Comparison of ENCODE assay signal across 8 mouse cellular contexts in the genomic region with DNA sequence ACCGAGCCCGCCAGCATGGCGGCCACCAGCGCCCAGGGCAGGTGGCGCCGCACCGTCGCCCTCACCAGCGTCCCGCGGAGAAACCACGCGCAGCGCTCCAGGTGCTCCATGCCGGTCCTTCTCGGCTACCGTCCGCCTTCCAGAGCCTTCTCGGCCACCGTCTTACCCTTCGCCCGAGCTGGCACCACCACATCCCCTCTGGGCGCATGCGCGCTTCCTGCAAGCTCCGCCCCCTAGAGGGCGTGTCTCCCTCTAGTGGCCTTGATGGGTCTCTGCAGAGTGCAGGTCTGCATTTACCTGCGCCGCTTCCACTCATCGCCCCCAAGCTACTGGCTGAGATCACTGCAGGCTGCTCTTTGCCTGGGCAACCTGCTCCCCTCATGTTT. TPM values are rescaled to one million over a fixed set of nuclear protein-coding genes. Genes with fewer than 3 reads are reported as not detected.
A peak's percentile ranks its signal among the peaks of the same experiment; 100 is the strongest.
DNase-seq lines count a peak whose midpoint lies in the region; ATAC-seq and TF ChIP-seq lines count a peak whose summit lies in the region.

A gene (minus strand): TSS at position 164 of the 386 bp plus-strand sequence.

- DNase-seq in 3T3-L1 (ENCODE audit: low read depth, low spot score): peak; percentile 97
- DNase-seq in adrenal gland, postnatal 4 days (ENCODE audit: low spot score in 2 of 2): peak; percentile 91 to 97
- DNase-seq in embryonic facial prominence, embryonic 14.5 days (ENCODE audit: low spot score): peak; percentile 96
- peak; percentile 93 for DNase-seq in heart, adult 8-10 months (ENCODE audit: low spot score)
- DNase-seq in kidney, adult 9 months: peak; percentile 97
- peak; percentile 93 for DNase-seq in limb, embryonic 14.5 days (ENCODE audit: low spot score)
- DNase-seq in midbrain, postnatal 0 days (ENCODE audit: low spot score): peak; percentile 97
- DNase-seq in spleen, postnatal 14 days (ENCODE audit: low spot score in 2 of 2): peak; percentile 90 to 93

- peaks cover 9% of the 10 kb centered on the region for H3K4me1 ChIP-seq in embryonic facial prominence, embryonic 14.5 days (ENCODE audit: control insufficient read depth, insufficient read depth, low read length)
- peaks cover 9% of the 10 kb centered on the region for H3K4me1 ChIP-seq in limb, embryonic 14.5 days (ENCODE audit: control insufficient read depth, insufficient read depth, low read length)
- H3K4me1 ChIP-seq in midbrain, postnatal 0 days (ENCODE audit: insufficient read depth, low read length): 0 out of 2 replicates have a peak, but pooled peaks cover 8% of the 10 kb centered on the region

- 0 out of 2 replicates have a peak, but pooled peaks have one; percentile 54 for TF ChIP-seq POLR2A in limb, embryonic 14.5 days (IDR thresholded peaks at IDR 0.05; ENCODE audit: borderline replicate concordance, extremely low read depth, insufficient read depth, insufficient read length)

- 0 out of 2 replicates have a peak, but pooled peaks cover 23% of the 10 kb centered on the region for H3K36me3 ChIP-seq in embryonic facial prominence, embryonic 14.5 days (ENCODE audit: control insufficient read depth, insufficient read depth, low read length)
- peaks cover 20% of the 10 kb centered on the region for H3K36me3 ChIP-seq in limb, embryonic 14.5 days (ENCODE audit: control insufficient read depth, insufficient read depth, low read length)
- peaks cover 22% of the 10 kb centered on the region for H3K36me3 ChIP-seq in midbrain, postnatal 0 days (ENCODE audit: insufficient read depth, low read length)

- H3K4me2 ChIP-seq in embryonic facial prominence, embryonic 14.5 days (ENCODE audit: low read depth, low read length): peak within 1 kb of the TSS; percentile 64
- H3K4me2 ChIP-seq in limb, embryonic 14.5 days (replicated peaks; ENCODE audit: low read depth, low read length, severe bottlenecking): peak within 1 kb of the TSS; percentile 91
- H3K4me2 ChIP-seq in midbrain, postnatal 0 days (ENCODE audit: low read depth, low read length, poor library complexity, severe bottlenecking): peak within 1 kb of the TSS; percentile 86

- peak; percentile 97 for ATAC-seq in embryonic facial prominence, embryonic 14.5 days (ENCODE audit: low read depth)
- peak; percentile 93 for ATAC-seq in limb, embryonic 14.5 days (ENCODE audit: low FRiP score, low read depth)
- peak; percentile 94 for ATAC-seq in midbrain, postnatal 0 days (ENCODE audit: low FRiP score)

- H3K27ac ChIP-seq in embryonic facial prominence, embryonic 14.5 days (replicated peaks; ENCODE audit: low read depth, low read length): 0 out of 2 replicates have a peak within 1 kb of the TSS, but pooled peaks have one; percentile 7
- no peak within 1 kb of the TSS; the same call in 1 of the 2 replicates for H3K27ac ChIP-seq in limb, embryonic 14.5 days (replicated peaks; ENCODE audit: low read depth, low read length)
- peak within 1 kb of the TSS; percentile 75 for H3K27ac ChIP-seq in midbrain, postnatal 0 days (ENCODE audit: low read depth, low read length)

- H3K27me3 ChIP-seq in embryonic facial prominence, embryonic 14.5 days (replicated peaks; ENCODE audit: control insufficient read depth, insufficient read depth, low read length): no peaks in the 10 kb centered on the region
- no peaks in the 10 kb centered on the region for H3K27me3 ChIP-seq in limb, embryonic 14.5 days (ENCODE audit: control insufficient read depth, insufficient read depth, low read length)
- H3K27me3 ChIP-seq in midbrain, postnatal 0 days (ENCODE audit: insufficient read depth, low read length): no peaks in the 10 kb centered on the region; the same call in 1 of the 2 replicates

- H3K9me3 ChIP-seq in embryonic facial prominence, embryonic 14.5 days (ENCODE audit: control insufficient read depth, low read length): no peaks in the 10 kb centered on the region
- H3K9me3 ChIP-seq in limb, embryonic 14.5 days (ENCODE audit: control insufficient read depth, low read length): no peaks in the 10 kb centered on the region
- no peaks in the 10 kb centered on the region for H3K9me3 ChIP-seq in midbrain, postnatal 0 days (ENCODE audit: low read length)

- H3K4me3 ChIP-seq in embryonic facial prominence, embryonic 14.5 days (ENCODE audit: low read depth, low read length): peak within 1 kb of the TSS; percentile 65
- peak within 1 kb of the TSS; percentile 86 for H3K4me3 ChIP-seq in limb, embryonic 14.5 days (replicated peaks; ENCODE audit: low read length)
- H3K4me3 ChIP-seq in midbrain, postnatal 0 days (ENCODE audit: low read depth, low read length): peak within 1 kb of the TSS; percentile 93

- WGBS in embryonic facial prominence, embryonic 14.5 days: 0% methylated on average over 25 of the region's 30 CpGs
- WGBS in limb, embryonic 14.5 days: under 1% methylated on average over 10 of the region's 30 CpGs
- under 1% methylated on average over 30 of the region's 30 CpGs for whole genome bisulfite sequencing in midbrain, postnatal 0 days

- H3K9ac ChIP-seq in embryonic facial prominence, embryonic 14.5 days (ENCODE audit: low read depth, low read length): peak within 1 kb of the TSS; percentile 77
- peak within 1 kb of the TSS; percentile 74 for H3K9ac ChIP-seq in limb, embryonic 14.5 days (ENCODE audit: low read depth, low read length, severe bottlenecking)
- peak within 1 kb of the TSS; percentile 73 for H3K9ac ChIP-seq in midbrain, postnatal 0 days (replicated peaks; ENCODE audit: low read length, poor library complexity, severe bottlenecking)

- peak; percentile 100 for TF ChIP-seq CTCF in midbrain, postnatal 0 days (IDR thresholded peaks at IDR 0.05)

RNA-seq across cellular contexts. Expression of the gene that starts here (rescaled TPM):
- 10 to 100 TPM; 41.4 to 46.4 TPM for total RNA-seq in adrenal gland, postnatal 4 days (2021)
- polyA plus RNA-seq in embryonic facial prominence, embryonic 14.5 days (2014; fragmentation: Nextera tagmentation; extraction: Ambion mirVana): 11.3 and 12.6 TPM in 2 replicates
- 100 to 1,000 TPM; 197 to 218 (median 209) TPM for total RNA-seq in heart, adult 8-10 months (2022)
- polyA plus RNA-seq in limb, embryonic 14.5 days (2012; rRNA removed): 7.5 and 8.3 TPM in 2 replicates
- 9.5 and 11.0 TPM in 2 replicates for polyA plus RNA-seq in limb, embryonic 14.5 days (2014; fragmentation: Nextera tagmentation; extraction: Ambion mirVana)
- total RNA-seq in midbrain, postnatal 0 days (2014; rRNA removed): 24.5 and 29.9 TPM in 2 replicates
- polyA plus RNA-seq in midbrain, postnatal 0 days (2015; fragmentation: Nextera tagmentation; extraction: Ambion mirVana): 15.3 and 15.4 TPM in 2 replicates
